Mouse (Mus musculus): ENCODE measurements around the gene Etfa. TPM values are rescaled to one million over a fixed set of nuclear protein-coding genes. Genes with fewer than 3 reads are reported as not detected.

Gene Etfa
- total RNA-seq, 2 experiments from 2014 or later = 480 to 543 TPM

DNA sequence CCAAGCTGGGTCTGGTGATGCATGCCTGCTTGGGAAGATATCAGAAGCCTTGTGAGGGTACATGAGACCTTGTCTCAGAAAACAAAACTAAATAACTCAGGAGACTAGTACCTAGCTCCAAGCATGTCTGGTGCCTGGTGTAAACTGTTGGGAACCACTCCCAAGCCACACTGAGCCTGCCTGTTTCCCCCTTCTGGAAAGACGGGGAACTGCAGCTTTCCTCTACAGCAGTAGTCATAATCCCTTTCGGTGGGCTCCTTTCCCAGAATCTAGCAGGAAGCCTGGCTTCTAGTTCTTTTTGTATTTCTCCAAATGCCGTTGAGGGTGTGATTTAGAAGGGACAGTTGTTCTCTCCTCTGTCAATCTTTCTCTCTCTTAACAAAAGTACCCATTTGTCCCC, 23.9 kb upstream of the Etfa start:
- DNase-seq (ENCODE audit: low spot score in 2 of 2) = peak; percentile 55 to 61

GRCm38 (mm10) chr9:55525716-55526115, 13.7 kb upstream of the Etfa start:
- DNase-seq (ENCODE audit: low spot score in 2 of 2) = no peak

GRCm38 (mm10) chr9:55511521-55511993, 486 bp downstream of the Etfa start:
- DNase-seq (ENCODE audit: low spot score in 2 of 2) = peak in 1 of 2 experiments; percentile 55

DNA sequence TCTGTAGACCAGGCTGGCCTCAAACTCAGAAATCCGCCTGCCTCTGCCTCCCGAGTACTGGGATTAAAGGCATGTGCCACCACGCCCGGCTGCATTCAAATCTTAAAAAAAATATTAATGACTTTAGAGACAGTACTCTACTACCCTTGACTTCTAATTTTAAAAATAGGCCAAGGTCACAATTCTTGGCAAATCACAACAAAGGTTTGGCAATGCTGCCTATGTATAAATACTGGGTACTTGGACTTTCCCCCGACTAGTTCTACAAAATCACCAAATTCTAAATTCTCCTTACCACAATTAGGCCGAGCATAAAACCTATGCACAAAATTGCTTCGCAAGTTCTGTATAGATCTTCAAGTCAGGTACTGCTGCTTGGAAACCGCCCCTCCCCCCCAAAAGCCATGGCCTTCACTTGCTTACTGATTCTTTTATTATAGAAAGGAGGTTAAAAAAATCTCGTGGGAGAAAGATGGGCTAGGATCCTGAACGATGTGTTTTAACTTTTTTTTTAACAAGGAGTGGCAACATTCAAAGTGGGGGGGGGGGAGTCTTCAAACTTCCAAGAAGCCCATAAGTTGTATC, 1.3 kb downstream of the Etfa start:
- DNase-seq (ENCODE audit: low spot score in 2 of 2) = no peak

GRCm38 (mm10) chr9:55509731-55510130, 2.3 kb downstream of the Etfa start:
- no peak for DNase-seq (ENCODE audit: low spot score in 2 of 2)

- no peak for DNase-seq (ENCODE audit: low spot score in 2 of 2)
Measured at GRCm38 (mm10) chr9:55508701-55509100, 3.3 kb downstream of the Etfa start.

- no peak for DNase-seq (ENCODE audit: low spot score in 2 of 2)
Measured at GRCm38 (mm10) chr9:55507922-55508321, 4.1 kb downstream of the Etfa start.

DNA sequence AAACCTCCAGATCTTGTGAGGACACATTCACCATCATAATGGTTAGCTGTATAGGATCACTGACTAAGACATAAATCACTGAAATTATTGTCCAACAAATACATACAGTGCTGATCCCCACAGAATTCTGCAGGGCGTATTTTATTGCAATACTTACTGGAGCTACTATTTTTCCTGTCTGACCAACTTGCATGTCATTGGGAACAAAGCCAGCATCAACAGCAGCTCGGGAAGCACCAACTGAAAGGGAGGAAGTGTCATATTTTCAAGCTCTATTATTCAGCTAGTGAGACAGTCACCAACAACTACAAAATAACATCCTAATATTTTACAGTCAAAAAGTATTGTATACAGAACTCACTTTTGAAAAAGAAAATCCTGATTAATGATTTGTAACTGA, 29.9 kb downstream of the Etfa start:
- DNase-seq (ENCODE audit: low spot score in 2 of 2) = no peak

GRCm38 (mm10) chr9:55478699-55479098, 33.3 kb downstream of the Etfa start:
- DNase-seq (ENCODE audit: low spot score in 2 of 2) = no peak

- DNase-seq (ENCODE audit: low spot score in 2 of 2) = no peak
Measured at GRCm38 (mm10) chr9:55476084-55476483, 36.0 kb downstream of the Etfa start.

GRCm38 (mm10) chr9:55468397-55468796, 43.6 kb downstream of the Etfa start:
- DNase-seq (ENCODE audit: low spot score in 2 of 2) = no peak

DNA sequence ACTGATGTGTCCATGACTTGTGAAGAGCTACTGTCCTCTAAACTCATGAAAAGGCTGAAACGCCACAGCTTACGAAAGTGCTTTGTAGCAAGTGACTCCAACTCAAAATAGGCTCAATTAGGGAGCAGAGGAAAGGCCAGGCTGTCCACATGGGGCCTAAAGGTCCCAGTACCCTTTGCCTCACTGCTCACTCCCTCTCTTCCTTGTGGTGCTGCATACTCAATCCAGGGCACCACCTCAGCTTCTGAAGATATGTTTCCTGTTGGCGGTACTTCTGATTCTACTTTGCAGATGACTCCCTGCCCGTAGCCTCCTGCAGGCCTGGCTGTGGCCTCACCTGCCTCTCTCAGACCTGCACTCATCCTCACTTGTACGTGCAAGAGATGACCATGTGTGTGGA, 58.7 kb downstream of the Etfa start:
- DNase-seq (ENCODE audit: low spot score in 2 of 2) = no peak

DNA sequence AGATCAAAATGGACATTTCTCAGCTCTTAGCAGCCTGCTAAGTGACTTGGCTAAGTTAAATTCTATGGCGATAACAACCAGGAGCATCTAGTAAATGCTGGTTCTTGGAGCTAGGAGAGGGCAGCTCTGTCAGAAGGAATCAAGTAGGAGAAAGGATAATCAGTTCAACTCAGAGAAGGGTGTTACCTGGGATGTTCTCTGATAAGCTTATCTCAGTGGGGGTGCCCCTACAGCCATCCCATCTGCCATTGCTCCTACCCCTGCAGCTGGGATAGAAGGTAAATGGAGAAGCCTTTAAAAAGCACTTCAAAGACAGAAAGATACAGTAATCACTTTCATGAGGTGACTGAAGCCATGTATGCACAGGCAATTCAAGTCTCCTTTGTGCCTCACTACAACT, 59.1 kb downstream of the Etfa start:
- DNase-seq (ENCODE audit: low spot score in 2 of 2) = no peak

DNA sequence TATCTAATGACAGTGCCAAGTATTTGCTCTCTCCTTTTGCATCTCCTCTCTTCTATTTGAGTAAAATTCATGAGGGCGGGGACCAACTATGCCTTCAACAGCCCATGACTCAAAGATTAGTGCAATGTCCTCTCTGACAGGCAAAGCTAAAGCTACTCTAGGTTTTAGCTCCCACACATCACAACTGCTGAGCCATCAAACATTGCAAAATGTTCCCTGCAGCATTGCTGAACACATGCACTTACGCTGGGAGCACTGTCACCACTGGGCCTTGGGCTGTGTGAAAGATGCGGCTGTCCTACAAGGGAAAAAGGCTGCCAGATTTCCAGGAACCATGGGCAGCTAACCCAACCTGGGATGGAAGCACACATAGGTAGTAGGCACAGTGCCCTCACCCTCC, 60.6 kb downstream of the Etfa start:
- DNase-seq (ENCODE audit: low spot score in 2 of 2) = no peak

GRCm38 (mm10) chr9:55450035-55450434, 62.0 kb downstream of the Etfa start:
- no peak for DNase-seq (ENCODE audit: low spot score in 2 of 2)

DNA sequence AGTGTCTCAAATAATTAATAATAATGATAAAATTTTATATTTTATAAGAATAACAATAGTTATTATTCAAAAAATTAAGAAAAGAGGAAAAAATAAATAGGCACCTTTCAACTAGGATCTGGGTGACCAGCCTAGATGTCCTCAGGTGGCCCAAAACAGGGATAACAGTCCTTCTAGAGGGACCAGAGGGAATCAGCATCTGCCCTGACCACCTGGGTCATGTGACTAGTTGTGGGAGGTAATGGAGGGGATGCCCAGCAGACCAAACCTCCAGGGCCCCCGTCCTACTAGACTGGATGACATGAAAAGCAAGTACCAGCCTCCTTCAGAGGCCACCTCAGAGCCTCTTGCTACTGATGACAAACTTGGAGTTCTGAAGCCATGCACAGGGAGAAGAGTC, 62.9 kb downstream of the Etfa start:
- no peak for DNase-seq (ENCODE audit: low spot score in 2 of 2)

- DNase-seq (ENCODE audit: low spot score in 2 of 2) = no peak
Measured at GRCm38 (mm10) chr9:55447509-55447908, 64.5 kb downstream of the Etfa start.

DNA sequence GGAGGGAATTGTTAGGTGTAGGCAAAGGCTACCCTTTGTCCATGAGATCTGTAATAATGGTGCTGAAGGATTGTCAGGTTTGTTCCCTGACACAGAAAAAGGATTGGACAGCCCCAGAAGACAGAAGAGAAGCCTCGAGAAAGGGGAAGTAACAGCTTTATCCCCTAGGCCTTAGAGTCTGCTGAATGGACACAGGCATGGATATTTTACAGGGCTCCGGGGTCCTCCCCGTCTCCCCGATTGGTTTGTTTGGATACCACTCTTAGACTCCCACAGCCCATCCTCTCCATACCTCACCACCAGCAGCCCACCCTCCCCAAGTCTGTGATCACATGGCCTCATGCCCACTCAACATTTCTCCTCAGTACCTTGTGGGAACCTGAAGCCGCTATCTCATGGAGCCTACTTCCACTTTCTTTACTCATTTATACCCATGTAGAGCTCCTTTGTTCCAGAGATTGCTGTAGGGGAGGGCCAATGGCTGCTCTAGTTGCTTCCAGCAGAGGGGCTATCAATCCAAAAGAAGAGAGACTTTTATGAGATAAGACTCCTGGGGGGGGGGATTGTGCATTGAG, 72.8 kb downstream of the Etfa start:
- no peak for DNase-seq (ENCODE audit: low spot score in 2 of 2)

DNA sequence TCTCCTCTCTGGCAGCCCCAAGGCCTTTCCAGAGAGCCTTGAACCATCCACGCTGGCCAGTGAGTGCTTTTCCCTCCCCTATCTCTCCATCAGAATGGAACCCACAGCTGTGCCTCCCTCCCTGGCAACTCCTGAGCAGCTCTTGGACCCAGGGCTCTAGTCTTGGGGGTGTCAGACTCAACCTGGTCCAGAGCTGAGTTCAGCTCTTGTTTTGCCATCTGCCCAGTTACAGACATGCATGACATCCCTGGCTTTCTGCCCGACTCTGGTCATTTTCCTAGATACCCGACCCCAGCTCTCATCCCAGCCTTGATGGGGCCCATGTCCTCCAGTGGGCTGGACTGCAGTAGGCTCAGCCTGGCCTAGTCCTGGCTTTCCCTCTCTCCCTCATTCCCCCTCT, 73.6 kb downstream of the Etfa start:
- DNase-seq (ENCODE audit: low spot score in 2 of 2) = no peak

- DNase-seq (ENCODE audit: low spot score in 2 of 2) = no peak
Measured at GRCm38 (mm10) chr9:55433875-55434274, 78.2 kb downstream of the Etfa start.

DNA sequence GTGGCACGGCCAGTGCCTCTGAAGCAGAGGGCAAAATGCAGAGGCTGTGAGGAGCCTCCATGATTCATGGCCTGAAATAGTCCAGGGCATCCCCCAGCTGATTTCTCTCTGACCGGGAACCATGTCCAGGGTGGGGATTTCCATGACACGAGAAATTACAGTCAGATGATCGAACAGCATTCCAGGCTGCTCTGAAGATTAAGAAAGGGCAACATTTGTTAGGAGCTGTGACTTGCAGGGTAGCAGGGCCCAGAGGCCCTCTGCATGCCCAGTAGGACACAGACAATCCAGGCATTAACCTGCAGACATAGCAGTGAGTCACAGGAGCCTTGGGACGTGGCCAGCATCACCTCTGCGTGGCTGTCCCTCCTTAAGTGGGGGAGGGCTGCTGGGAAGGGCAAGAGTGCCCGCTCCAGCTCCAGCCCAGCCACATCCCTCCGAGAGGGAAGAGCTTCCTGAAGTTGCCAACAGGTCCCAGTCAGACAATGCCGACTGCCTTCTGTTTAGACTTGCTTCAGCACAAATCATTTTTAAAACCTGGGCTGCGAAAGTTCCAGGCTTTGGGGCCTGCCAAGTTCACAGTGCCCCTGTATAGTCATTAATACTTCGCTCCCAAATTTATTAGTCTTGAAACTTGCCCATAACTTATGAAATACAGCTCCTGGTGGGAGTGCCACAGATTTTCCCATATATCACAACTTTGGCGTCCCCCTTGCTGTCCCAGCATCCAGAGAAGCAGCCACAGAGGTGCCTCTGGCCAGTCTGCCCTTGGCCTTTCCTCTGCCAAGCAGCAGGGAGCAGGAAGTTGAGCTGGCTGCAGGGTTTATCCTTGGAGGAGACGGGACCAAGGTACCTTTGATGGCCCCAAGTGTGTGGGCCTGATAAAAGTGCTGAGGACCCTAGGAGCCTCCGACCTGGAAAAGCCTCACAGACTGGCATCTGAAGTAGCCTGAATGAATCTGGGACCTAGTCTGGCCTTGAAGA, 79.4 kb downstream of the Etfa start:
- no peak for DNase-seq (ENCODE audit: low spot score in 2 of 2)

GRCm38 (mm10) chr9:55430133-55430532, 81.9 kb downstream of the Etfa start:
- peak in 1 of 2 experiments; percentile 17 for DNase-seq (ENCODE audit: low spot score in 2 of 2)

All from adrenal gland, adult 18-20 months (tissue).